Mouse (Mus musculus): ENCODE measurements around the gene Reg3g.
"Not testable (repeated sequence)": the region's sequence is repeated elsewhere in the genome, so short reads cannot be mapped to it uniquely, and the experiment has no call there.

The Reg3g gene

DNA sequence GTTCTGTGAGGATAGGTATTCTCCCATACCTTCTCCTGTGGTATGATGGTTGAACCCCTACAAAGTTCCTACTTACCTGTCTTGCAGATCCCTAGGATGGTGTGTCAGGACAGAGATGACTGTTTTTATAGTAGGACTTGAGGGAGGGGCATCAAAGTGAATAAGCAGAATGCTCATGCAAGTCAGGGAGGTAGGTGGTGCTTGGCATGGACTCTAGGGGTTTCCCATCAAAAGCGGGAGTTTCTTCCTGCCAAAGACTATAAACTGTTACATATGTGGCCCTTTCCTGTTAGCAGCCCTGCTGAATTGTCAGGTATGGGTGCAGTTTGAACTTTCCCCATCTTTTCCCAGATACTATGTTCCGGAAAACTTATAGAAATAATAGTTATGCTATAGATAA, at the start of gene Reg3g:
Reg3g (minus strand) TSS at position 101 of the 400 bp plus-strand sequence.
- DNase-seq, result no peak

DNA sequence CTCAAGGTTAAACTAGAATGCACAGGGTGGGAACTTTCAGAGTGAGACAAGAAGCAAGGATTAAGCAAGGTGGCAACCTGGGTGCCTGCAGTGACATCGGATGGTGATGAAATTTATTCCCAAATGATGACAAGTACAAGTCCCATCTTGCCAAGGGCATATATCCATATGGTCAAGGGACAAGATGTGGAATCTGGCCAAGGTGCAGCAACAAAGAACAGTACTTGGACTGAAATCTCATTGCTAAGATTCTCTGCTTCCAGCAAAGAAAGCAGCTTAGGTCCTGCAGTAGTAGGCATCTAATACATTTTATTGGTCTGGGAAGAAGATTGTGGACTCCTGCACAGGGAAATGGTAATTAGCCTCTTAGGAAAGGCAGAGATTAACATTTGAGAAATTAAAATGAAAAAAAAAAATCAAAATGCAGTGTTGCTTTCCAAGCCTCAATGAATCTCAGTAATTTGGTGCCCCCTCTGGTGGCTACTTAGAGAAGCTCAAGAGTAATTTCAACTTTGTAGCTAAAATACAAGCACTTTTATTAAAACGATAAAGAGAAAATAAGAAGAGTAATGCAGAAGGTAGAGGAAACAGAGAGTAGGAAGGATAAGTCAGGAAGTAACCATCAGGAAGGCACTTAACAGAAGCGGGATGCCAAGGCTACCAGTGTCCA, 47.2 kb upstream of the Reg3g start:
- DNase-seq, result peak in 1 of 2 experiments; percentile 1

DNA sequence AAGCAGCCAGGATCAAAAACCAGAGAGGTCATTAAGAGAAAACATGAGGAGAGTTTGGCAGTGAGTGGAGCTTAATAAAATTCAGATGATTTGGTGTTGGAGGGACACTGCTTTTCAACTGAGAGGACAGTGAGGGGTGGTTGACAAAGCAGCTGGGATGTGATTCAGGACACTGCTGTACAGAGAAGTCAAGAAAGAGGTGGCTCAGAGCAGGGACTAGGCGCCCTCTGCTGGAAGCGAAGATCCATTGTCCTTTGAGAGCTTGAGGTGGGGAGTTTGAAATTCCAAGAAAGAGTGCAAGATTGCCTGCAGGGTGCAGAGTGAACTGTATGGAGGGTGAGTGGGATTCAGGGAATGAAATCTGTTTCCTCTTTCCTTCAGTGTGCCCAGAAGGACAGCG, 44.2 kb upstream of the Reg3g start:
- DNase-seq, result peak in 1 of 2 experiments; percentile 32

DNA sequence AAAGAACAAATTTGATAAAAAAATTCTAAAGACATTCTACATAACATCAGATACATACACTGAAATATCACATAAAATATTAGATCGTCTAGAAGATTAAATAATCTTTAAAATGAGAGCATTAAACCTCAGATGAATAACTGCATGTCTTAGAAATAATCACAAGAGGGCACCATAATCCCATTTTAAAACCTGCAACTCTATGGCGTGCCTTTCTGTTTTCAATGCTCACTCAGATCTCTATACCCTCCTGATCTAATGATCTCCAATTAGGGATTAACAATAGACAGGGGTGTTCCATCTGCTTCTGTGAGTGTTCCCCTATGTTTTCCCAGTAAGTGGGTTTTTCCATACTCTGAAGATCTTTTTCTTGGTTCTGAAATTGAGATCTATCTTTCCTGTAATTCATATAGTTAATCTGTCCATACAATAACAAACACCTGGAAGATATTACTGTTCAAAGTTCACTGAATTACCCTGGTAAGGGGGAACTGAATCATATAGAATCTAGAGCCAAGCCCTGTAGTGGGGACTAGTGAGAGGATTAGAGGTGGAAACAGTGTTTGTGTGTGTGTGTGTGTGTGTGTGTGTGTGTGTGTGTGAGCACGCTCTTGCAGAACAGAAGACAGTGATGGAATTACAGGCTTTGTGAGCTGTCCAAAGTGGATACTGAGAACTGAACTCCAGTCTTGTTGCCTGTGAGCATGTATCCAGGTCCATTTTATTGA, 41.7 kb upstream of the Reg3g start:
- no peak for DNase-seq

DNA sequence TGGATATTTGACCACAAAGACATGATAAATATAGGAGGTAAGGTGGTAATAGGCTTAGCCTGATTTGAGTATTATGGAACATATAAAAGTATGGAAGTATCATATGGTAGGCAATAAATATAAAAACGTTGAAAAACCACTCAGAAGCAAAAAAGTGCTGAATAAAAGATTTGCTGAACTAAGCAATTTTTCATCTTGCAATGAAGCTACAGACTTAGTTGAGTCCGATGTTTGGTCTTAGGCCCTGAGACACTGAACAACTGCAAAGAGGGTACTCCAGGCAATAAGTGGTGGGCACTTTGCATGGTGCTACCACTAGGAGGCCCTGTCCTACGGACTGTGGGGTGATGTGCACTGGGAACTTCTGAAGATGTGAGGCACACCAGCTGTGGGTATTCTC, 37.1 kb upstream of the Reg3g start:
- DNase-seq, result no peak

DNA sequence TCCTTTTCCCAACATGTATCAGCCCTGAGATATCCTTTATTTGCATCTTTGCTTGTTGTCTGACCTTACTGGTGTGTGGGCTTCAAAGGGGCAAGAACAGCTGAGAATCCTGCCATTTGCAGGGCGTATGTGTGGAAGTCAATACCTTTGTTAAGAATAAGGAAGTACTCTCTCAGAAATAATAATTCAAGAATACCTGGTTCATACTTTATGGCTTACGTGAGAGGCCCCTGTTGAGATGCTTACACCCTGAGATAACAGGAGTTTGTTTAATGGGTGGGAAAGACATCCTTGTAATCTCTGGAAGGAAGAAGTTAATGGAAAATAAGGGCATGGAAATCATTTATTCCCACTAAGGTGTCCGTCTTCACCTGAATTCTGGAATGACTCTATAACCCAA, 26.0 kb upstream of the Reg3g start:
- DNase-seq, result no peak

DNA sequence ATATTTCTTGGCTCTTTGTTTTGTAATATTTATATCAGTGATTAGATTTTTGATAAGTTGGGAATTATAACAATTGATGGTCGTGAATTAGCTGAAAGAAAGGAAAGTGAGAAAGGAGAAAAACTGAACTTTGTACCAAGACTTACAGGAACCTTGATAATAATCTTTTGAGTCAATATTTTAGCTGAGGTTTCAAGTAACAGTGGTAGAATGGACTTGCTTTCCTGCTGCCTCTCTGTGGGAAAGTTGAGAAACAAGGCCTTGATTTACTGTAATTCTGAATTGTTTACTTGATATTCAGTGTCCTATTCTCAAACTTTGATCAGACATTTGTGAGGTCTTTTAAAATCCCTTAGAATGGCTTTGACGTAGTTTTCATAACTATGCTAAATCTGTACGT, 615 bp upstream of the Reg3g start:
- no peak for DNase-seq

DNA sequence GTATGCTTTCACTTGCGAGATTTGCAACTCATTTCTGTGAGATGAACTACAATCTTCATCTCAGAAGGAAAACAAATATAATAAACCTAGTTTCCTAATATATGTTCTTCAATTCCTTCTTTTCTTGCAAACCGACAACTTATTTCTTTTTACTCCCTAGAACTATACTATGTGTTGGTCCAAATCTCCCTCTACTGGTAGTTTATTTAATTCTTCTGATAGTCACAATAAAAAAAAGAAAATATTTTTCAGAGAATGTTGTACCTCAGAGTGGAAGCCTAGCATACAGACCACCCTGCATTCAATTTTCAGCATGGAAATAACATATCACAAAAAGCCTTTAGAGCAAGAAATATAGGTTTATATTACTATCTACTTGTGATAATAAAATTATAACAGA, 5.4 kb downstream of the Reg3g start:
- no peak for DNase-seq

DNA sequence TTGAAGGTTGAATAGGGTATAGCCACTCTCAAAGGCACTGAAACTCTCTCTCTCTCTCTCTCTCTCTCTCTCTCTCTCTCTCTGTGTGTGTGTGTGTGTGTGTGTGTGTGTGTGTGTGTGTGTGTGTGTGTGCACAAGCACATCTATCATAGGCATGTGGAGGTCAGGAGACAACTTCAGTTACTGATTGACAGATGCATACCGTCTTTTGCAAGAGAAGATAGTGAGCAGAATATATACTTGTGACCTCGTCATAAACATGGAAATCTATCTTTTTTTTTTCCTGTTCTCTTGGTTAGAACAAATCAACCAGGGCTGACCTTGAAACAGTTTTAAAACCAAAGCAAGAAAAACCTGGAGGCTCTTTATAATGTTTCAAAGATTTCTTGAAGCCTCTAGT, 6.3 kb downstream of the Reg3g start:
- DNase-seq, result no peak

DNA sequence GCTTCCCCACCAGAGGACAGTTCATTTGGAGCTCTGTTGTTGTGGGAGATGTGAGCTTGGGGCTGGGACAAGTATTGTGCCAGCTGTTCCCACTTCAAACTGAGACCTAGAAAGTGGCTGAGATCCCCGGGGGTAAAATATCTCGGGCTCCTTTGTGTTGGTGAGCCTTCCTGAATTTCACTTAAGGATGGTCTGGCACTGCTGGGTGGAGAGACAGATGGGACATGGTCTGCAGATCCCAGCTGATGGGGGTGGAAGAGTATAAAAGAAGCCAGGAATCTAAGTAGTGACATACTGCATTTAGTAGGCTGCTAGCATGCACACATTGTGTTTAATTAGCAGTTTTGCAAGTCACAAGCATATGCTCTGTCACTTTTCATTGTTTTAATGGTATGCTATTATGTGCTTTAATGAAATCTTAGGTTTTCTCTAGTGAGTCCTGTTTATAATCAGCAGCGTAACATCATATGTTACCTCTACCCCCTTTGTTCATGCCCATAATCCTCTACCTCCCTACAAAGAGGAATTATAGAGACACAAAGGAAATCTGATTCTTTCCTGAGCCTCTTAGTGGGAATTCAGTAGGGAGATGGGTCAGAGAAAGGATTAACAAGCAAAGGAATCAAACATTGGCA, 8.4 kb downstream of the Reg3g start:
- DNase-seq, result no peak

DNA sequence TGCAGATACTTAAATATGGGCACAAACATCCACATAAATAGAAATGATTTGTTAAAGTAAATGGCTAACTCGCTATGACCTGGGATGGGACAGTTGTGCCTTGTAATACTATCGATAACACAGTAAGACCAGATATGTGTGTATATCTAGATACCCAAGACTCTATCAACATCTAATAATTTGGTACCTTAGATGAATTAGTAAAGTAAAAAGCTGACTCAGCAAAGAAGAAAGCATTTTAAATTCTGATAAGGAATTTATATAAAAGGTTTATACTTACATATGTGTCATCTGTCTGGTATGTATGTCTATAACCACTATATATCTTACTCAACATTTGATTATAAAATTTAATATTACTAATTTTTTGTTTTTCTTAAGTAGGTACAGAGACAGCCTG, 15.9 kb downstream of the Reg3g start:
- DNase-seq, result no peak

DNA sequence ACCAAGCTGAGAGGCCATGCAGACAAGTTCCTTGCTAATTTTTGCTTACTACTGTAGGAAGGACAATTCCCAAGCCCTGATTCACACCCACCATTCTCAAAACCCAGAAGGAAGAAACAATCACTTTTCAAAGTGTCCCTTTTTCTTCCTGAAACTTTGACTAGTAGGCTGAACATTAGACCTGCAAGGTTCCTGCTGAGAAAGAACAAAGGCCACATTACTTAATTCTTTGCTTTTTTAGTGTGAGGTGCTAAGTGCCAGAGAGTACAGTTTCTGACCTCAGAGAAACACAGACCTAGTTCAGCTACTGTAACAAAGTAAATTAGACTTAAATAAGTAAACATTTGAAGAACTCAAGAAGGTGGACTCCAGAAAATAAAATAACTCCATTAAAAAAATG, 20.3 kb downstream of the Reg3g start:
- peak in 1 of 2 experiments; percentile 12 for DNase-seq

DNA sequence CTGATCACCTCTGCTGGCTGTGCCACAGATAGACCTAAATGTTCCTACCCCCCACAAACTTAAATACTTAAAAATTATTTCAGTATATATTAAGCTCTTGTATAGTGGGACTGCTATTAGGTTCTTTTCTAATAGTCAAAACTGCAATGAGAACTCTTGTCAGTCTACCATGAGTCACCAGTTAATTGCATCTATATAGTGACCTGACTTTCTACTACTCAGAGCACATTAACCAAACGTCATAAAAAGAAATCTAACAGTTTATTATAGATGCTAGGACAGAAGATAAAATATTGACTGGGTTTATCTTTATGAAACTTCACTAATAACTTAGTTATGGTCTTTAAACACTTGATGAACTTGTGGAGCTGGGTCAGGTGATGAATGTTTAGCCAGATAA, 21.5 kb downstream of the Reg3g start:
- no peak for DNase-seq

DNA sequence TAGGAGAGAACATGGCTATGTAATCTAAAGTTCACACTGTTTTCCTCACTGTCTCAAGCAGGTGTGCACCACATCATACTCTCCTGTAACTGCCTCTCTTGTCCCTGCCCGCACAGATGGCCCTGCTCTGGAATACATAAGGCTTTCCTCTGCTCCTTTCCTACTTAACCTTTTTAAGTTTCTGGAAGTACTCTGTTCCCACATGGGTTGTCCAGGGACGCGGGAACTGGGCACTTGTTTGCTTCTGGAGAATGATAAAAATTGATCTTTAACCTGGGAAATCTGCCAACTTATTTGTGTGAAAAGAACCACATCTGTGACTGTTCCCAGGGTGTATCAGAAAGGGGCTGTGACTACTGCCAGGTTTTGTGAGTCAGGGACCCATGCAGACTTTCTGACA, 43.2 kb downstream of the Reg3g start:
- no peak for DNase-seq

DNA sequence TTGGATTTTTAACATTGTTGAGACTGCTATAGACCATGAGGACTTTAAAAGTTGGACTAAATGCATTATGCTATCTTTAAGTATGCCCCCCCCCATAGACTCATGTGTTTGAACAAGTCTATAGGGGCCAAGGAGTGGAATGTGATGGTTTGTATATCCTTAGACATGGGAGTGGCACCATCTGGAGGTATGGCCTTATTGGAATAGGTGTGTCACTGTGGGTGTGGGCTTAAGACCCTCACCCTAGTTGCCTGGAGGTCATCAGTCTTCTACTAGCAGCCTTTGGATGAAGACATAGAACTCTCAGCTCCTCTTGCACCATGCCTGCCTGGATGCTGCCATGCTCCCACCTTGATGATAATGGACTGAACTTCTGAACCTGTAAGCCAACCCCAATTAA, 46.3 kb downstream of the Reg3g start, which contains the start of gene Reg1:
Reg1 (plus strand) TSS at position 301 of the 400 bp plus-strand sequence.
- not testable (repeated sequence) for DNase-seq
